Mouse (Mus musculus) lung, adult 18-20 months (tissue): ENCODE results near the gene Dctn3.
A peak's percentile ranks its signal among the peaks of the same experiment; 100 is the strongest.
"Not testable (repeated sequence)": the region's sequence is repeated elsewhere in the genome, so short reads cannot be mapped to it uniquely, and the experiment has no call there.

ENCODE experiments used
- DNase-seq, 2 experiments: peaks; one replicate each; pipeline ENCODE4 v3.0.0; 2022; ENCODE audit warnings: mixed read lengths in 2 of 2

Dctn3 gene

DNA sequence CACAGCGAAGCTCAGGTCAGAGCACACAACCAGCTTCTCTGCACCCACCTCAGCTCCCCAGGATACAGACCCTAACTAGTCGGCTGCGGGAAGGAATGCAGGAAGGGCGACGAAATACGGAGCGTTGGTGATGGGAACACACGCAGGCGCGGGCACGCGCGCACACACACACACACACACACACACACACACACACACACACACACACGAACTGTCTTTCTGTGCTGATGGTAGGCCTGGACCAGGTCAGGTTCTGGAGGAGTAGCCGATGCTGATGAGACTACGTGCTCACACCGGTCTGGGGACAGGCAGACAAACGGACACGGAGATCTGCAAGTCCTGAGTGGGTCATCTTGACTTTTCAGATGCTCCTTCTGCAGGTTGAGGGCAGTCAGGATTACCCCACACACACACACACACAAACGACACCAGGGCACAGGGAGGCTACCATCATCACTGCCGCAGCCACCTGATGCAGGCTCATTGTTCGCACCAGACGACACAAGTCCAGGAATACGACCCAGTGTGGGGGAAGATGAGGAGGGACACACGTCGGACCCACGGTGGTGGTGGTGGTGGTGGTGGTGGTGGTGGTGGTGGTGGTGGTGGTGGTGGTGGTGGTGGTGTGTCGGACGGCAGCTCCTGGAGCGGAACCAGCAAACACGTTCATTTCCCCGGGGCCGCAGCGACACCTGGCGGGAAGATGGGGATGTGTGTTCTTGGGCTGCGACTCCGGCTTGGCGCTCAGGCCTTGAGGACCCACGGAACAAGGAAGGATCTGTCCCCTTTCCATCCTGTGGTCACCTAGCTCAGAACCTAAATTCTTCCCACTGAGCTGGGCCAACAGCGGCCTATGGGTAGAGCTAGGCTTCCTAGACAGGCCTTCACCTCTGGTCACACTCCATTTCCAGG, 25.8 kb downstream of the Dctn3 start, which contains the start of gene Cntfr:
Gene Cntfr (minus strand): TSS at position 160 of the 912 bp plus-strand sequence.
- DNase-seq, result peak; percentile 82 to 84

DNA sequence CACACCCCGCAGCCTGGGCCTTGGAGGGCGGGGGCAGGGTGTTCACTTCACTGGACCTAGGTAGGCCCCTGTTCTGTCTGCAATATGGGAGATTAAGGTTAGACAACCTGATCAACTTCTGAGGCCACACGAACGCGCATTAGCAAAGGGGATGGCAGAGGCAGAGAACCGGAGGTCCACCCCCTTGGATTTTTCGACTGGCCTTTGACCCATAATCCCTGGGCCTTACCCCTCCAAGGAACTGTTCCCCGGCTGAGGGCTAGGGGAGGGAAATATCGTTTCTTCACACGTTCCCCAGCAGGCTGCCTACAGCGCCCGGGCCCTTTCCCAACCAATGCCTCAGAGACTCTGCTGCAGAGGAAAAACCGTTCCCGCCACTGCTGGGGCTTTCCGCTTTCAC, 26.5 kb downstream of the Dctn3 start:
- DNase-seq, result not testable (repeated sequence)

DNA sequence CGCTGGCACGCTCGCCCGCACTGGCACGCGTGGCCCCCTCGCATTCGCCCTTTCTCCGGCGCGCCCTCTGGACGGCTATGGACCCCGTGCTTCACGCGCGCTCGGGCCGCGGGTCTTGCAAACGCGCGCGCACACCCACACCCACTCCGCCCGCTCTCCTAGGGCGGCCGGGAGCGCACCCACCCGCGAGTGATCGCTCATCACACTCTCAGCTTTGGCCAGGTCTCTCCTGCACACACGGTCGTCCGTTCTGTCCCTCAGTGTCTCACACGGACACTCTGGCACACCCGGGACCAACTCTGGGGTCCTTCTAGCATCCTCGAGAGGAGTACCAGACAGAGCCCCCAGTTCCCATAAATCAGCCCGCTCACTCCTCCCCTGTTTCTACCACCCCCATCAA, 27.2 kb downstream of the Dctn3 start:
- not testable (repeated sequence) for DNase-seq

DNA sequence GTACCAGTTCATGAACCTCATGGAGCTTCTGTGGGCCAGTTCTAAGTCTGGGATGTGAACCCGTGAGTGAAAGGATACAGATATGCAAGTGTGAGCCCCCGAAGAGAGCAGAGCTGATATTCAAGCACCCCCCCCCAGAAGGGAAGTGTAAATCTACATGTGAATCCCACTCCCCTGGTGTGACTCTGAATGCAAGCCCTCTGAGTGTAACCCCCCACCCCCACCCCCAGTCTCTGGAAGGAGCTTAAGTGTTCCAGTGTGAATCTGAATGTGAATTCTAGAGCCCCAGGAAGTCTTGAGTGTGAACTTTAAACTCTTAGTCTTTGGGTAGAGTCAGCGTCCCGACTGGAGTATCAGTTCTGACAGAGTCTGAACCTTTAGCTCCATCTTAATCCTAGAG, 29.5 kb downstream of the Dctn3 start:
- DNase-seq, result not testable (repeated sequence)

DNA sequence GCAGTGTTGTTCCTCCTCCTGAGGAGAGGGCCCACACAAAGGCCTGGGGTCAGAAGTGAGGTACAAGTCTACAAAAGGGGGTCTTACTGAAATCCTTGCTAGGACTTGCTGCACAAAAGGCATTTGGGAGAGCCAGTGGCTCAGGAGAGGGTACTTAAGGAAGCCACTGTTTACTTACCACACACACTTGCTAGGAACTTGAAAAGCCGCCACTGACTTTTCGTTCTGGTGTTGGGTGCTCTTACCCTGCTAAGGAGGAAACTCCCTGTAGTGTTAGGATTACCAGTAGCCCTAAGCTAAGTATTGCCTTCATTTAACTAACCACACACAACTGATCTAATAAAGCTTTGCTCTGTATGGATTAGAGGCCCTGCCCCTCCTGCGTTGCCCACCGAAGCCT, 33.0 kb downstream of the Dctn3 start:
- not testable (repeated sequence) for DNase-seq

DNA sequence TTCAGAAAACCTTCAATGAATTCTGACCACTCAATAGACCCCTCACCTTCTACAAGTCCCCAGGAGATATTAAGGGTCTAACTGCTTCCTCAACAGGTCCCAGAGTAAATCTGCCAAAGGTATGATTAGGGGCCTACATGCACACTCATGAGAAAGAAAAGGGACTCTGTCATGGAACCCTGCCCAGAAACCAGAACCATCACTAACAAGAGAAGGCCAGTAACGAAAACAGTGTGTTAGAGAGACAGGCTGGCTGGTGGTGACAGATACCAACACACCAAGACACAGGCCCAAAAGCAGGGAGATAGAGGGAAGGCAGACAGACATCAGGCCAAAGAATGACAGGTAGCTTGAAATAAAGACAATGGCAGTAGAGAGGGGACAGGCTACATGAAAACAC, 34.4 kb downstream of the Dctn3 start:
- not testable (repeated sequence) for DNase-seq

DNA sequence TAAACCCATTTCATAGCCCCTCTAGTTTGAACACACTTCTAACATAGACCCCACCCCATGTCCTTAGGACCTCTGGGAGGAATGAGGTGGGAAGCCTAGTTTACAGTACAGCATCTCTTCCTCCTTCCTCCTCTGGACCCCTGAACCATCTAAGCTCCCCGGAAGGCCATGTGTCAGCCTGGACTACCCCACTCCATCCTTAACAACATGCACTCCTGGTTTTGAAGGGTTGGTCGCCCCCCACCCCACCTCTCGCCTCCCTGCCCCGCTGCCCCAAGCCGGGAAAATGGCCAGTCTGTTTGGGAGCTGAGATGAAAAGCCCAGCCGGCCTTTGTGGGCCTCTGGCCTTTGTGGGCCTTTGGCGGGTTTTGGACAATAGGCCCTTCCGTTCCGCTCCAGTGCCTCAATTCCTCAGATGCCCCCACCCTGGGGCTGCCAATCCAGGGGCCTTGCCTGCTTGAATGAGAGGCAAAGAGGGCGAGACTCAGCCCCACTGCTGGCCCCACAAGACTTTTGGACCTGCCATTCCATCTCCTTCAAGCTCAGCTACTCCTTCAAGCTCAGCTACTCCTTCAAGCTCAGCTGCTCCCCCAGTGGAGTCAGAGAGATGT, 37.0 kb downstream of the Dctn3 start:
- DNase-seq, result not testable (repeated sequence)

DNA sequence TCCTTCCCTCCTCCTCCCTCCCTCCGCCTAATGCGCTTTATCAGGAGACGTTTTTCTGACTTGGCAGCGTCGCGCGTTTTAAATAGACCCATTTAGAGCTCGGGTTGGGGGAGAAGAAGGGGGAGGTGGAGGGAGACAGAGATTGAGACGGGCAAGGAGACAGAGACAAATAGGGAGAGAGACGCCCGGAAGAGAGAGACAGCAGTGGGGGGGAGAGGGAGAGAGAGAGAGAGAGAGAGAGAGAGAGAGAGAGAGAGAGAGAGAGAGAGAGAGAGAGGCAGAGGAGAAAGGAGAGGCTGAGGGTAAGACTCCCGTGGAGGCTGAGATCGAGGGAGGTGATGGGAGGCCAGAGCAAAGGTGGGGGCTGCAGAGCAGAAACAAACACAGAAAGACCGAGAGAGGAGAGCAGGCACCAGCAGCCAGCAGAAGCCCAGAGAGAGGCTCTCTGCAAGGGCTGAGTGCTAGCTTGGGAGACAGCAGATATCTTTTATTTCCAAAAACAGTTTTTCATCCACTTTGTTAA, 38.0 kb downstream of the Dctn3 start:
- not testable (repeated sequence) for DNase-seq

DNA sequence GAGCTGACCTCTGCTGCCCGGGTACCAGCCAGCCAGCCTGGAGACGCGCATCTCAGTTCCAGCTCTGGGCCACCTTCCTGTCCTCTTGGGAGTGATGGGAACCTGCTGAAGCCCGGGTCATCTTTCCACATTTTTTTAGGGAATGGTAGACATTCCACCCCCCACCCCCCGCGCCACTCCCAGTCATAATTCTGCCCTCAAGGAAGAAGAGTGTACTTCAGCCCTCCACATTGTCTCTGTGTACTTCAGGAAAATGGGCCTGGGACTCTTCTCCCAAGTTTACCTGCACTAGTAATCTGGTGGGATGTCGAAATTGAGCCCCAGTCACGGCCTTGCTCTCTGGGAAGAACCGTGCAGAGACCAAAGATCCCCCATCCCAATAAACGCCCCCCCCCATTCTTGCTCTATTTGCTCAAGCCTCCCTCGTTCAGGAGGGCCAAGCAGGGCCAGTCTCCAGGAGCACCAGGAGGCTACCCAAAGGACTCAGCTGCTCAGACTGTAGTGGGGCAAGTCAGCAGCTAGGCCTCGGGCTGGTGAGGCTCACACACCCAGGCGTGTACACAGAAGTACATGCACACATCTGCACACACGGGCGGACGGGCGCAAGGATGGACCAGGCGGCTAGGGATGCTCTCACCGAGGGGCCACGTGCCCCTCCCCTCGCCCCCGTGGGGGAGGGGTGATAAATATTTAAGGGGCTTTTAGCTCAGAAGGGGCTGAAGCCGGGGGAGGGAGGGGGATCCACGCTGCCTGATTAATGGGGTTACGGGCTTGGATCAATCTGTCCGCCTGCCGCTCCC, 38.6 kb downstream of the Dctn3 start:
- not testable (repeated sequence) for DNase-seq

DNA sequence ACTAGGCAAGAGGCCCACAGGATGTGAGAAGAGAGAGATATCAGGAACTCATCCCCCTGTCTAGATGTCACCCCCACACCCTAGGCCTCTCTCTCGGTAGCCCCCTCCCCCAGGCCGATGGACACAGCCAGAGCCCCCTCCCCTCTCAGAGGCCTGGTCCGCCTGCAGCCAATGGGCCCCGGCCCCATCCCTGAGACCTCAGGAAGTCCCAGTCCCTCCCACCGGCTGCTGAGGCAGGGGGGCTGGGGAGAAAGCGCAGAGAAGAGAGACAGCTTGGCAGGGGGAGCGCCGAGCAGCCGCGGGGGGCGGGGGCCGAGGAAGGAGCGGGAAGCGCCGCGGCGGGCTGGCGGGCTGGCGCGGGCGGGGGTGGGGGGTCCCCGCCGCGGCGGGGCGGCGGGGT, 39.7 kb downstream of the Dctn3 start:
- DNase-seq, result not testable (repeated sequence)

DNA sequence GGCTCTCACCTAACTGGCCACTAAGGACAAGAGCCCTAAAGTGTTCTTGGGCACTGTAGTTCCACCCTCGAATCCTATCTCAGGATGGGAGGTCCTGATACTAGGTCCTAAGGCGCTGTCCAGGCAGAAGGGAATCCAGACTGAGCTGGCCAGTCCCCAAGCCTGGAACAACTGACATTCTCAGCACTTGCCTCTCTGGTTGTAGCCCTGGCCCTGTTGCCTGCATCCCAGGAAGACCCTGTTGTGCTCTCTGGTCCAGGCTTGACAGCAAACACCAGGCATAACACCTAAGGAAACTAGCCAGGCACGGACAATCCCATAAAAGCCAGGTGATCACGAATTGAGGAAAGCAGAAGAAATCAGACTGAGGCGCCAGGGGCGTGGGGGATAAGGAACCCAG, 40.2 kb downstream of the Dctn3 start:
- no peak for DNase-seq

DNA sequence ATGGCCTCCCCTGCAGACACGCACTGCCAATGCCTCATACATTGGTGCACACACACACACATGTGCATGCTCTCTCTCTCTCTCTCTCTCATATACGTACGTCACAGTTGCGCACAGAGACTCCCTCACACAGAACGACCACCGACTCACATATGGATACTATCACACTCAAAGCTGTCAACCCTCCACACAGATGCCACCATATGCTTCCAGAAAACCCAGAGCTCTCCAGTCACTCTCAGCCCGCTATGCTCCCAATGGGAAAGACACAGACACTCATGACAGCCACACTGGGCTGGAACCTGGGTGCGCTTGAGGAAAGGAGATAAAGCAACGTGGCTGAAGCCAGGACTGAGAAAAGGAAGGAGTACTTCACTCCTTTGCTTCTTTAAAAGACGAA, 41.0 kb downstream of the Dctn3 start:
- DNase-seq, result no peak

DNA sequence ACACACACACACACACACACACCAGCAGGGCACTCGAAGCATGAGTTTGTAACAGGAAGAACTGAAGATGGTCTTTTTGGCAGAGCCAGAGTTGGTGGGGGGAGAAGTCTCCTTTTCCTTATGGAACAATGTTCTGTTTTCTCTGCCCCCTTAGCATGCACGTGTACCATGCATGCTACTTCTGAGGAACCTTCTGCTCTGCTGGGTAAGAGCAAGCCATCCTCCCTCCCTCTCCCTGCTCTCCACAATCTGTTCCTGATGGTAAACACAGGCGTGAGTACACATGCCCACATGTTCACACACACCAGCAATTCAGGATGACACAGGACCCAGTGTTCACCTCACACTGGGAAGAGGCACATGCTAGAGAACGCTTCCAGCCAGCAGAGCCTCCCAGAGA, 41.8 kb downstream of the Dctn3 start:
- DNase-seq, result no peak

DNA sequence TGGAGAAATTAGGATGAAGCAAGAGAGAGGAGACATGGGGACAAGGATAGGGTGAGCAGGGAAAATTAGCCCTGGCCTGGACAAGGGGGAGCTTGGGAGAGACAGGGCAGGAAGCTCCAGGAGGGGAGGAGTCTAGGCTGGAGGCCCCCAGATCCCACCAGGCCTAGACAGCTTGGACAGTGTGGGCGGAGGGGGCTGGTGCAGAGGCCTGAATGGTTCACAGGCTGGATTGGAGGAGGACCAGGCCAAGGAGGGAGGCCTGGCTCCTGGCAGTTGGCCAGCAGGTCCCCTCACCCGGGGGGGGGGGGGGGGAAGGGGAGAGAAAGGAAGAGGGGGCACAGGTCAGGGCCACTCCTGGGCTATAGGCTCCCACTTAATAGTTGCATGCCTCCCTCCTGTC, 43.7 kb downstream of the Dctn3 start:
- no peak for DNase-seq

DNA sequence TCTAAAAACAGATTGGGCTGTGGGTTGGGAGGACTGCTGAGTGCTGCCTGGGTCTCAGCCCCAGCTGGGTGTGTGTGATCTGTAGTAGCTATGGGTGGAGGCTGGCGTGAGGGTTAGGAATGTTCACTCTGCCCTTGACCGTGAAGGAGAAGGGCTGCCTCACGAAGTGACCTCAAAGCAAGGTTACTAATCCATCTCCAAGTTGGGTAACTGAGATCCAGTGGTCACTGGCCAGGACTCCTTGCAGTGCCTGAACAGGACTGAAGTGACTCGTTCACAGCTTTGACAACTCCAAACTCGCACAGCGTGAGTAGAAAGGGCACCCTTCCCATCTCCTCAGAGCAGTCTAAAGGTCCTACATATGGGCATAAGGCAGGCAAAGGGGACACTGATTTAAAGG, 44.1 kb downstream of the Dctn3 start:
- DNase-seq, result no peak

DNA sequence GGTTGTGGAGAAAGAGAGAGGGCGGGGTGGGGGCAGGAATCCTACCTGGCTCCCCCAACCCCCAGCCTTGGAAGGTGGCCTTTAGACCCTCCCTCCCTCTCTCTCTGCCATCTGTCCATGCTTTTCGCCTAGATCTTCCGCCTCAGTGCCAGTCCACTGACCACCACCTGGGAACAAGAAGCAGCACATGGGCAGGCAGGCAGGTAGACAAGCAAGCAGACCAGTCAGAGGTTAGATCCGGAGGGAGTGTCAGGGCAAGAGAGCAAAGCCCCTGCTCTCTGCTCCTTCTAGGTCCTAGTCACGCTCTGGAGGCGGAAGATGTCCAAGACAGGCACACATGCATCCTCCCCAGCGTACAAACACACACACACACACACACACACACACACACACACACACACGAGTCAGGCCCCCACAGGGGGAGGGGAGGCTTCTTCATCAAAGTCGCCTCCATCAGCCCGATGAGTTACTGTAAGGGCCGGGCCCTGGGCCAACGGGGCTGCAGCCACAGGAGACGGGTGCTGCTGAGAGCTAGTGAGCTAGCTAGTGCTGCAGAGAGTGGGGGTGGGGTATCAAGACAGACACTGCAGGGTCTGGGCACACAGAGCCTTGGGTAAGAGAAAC, 45.9 kb downstream of the Dctn3 start:
- DNase-seq, result no peak

DNA sequence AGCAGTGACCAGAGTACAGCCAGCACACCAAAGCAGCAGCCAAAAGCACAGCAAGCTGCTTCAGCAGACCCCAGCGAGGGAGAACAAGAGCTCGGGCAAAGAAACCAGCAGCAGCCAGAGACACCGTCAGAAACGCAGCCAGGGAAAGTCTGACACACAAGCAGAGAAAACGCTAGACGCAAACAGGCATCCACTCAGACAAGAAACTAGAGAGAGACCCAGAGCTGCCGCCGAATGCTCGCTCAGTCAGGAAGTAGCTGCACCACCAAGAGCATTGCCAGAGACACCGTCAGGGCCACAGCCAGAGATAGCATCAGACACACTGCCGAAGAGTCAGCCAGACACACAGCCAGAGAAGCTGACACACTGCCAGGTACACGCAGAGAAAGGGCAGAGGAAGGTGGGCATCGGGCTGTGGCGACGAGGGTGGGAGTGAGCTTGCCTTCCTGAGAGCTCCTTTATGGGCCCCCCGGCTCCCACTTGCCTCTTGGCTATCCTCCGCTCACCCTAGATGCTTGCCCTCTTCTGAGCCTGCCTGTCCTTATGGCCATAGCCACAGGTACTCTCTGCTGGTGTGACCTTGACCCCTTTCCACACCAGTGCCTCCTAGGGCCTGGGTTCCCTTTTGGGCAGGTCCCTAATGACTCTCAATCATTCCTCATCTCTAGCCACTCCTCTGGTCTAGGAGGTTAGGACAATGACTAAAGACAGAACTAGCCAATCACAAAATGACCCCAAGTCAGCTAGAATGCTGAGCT, 46.5 kb downstream of the Dctn3 start:
- DNase-seq, result no peak

DNA sequence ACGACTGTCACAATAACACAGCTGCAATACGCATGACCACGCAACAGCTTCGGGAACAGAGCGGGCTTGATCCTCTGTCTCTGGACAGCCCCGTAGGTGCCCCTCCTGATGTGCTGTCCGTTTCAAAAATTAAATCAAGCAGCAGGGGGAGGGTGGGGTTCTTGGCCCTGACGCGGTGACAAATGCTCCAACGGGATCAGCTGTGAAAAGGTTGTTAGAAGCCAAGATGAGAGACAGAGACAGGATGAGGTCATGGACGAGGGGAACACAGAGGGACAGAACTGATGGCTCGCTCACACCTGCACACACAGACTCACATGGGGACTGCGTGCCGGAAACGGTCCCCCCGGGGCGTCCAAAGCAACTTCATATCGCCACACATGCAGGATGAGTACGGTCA, 49.8 kb downstream of the Dctn3 start:
- no peak for DNase-seq

DNA sequence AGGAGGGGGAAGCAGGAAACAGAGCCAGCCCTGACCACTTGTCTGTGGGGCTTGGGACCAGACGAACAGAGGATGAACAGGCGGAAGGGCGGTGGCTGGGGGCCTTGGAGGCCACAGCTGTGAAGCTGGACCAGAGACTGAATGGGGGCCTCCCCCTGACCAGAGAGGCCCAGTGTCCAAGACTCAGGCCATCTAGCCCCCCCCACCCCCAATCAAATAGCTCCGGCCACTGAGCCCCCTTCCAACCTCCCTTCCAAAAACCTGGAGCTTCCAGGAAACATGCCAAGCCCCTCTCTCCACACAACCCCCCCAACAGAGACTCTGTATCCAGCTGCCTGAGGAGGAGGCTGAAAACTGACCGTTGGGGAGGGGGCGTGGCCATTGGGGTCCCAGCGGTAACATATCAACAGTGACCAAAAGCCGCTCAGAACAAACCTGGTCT, 50.4 kb downstream of the Dctn3 start:
- no peak for DNase-seq

DNA sequence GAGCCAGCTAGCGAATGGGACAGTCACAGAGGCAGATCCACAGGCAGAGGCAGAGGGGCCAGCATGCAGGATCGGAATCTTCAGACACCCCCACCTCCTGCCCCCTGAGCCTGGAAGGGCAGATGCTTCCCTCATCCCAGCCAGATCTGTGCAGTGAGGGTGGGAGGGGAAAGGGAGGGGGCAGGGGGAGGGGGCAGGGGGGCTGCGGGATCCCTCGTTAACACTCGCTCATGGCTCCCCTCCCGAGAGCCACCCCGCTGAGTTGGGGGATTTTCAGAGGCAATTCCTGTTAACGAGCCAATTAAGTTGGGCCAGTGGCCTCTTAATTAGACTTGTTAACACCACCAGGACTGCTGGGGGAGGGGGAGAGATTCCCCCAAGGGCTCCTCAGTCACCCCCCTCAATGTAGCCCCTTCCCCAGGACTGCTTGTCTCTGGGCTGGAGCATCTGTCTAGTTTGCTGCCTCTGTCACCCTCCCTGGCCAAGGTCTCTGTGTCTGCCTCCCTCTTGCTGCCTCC, 50.9 kb downstream of the Dctn3 start:
- no peak for DNase-seq

DNA sequence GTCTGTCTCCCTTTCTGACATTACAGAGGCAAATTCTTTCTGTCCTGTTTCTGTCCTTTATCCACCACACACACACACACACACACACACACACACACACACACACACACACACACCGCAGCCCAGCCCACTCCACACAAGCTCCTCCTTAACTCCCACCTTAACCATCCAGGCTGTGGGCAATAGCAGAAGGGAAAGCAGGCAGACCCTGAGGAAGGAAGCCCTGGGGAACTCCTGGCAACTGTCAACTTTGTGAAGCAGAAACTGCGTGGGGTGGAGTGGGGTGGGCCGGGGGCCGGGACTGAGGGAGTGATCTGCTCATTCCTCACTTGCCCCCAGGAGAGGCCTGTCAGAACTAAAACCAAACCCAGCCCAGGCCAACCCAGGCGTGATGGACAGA, 51.5 kb downstream of the Dctn3 start:
- no peak for DNase-seq

DNA sequence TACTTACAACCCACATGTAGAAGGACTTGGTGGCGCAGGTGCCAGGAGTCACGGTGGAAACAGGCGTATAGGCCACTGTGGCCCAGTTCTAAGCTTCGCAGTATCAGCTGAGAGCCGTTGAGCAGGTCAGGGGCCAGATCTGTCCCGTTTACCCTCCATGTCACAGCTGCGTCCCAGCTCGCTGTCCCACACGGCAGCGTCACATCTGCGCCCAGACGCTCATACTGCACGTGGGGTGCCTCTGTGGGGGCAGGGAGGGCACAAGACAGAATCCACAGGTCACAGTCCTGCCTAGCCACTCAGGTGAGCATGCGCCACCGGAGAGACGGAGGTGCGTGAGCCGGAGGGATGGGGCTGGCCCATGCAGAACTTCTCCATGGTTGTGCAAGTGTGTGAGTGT, 52.1 kb downstream of the Dctn3 start:
- no peak for DNase-seq
